Mouse (Mus musculus) spleen, postnatal 36 days (tissue): ENCODE results near the gene Ccpg1os.

Experiments used
- DNase-seq, 2 experiments: peaks; one replicate each; pipeline ENCODE4 v3.0.0; 2022; ENCODE audit warnings: low spot score in 2 of 2, mixed read lengths in 1 of 2

Ccpg1os gene

DNA sequence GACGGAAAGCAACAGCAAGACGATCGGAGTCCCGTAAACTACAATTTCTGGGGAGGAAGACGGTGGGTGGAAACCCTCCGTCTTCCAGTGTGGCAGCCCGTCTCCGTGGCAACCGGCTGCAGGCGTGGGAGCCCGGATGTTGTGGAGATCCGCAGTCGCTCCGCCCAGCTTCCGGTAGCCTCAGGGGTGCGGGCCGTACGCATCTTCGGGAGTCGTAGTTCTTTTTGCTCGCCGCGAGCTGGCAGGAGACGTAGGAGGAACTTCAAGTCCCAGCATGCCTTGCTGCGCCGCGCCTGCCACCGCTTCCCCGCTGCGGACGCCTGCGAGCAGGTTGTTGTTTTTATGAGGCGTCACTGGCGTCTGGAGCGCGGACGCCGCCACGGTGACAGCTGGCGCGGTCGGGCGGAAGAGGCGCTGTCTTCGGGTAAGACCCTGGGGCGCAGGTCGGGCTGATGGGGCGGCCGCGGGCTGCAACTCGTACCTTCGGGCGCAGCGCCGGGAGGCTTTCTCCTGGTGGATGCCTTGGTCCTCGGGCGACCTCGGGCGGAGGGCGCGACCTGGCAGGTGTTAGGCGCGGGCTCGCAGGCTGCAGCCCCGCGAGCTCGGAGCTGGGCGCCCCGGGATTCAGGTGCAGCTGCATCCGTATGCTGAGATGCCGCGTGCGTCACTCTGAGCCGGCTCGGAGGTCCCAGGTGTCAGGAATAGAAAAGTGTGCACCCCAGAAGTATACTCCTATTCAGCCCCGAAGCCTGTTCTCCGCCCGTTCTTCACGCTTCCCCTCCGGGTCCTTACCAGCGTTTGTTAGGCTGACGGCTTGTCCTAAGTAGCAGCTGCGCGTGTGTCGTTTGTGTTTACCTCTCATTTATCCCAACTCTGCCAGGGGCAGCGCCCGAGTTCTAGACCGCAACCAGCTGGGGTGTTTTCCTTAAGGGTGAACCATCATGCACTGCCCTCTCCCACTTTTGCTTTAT is at the start of gene Ccpg1os, which contains the start of gene Ccpg1:
Gene Ccpg1os (minus strand): TSS at position 133 of the 971 bp plus-strand sequence.
Gene Ccpg1 (plus strand): TSS at position 180 of the 971 bp plus-strand sequence.
- DNase-seq, result peak; percentile 97

DNA sequence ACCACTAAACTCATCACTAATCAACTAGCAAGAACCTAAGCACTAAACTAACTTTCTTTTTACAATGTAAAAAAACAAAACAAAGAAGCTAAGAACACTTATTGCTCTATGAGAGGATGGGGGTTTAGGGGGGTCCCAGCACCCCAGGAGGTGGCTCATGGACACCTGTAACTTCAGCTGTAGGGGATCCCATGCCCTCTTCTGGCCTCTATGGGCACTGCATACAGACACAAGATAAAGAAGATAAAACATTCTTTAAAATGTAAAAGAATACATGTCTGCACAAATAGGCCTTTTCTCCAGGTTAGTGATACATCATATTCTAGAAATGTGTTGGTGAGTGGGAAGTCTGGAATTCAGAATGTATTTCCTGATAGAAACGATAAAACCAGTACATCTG is 48.2 kb upstream of the Ccpg1os start:
- no peak for DNase-seq

DNA sequence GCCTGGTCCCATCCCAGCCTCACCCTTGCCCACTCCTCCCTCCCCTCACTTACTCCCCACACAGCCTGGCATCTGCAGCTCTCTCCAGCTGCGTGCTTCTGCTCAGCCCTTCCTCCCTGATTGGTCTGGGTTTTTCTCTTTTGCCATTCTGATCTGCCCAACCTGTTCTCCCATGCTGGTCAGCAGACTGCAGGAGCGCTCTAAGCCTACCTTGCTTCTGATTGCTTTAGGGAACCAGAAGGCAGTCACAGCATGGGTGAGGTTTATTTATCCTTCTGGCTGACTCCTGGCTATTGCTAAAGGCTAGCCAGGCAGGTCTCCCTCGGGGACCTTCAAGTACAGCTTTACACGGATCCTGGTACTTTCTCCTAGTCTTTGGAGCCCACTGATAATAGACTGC is 46.2 kb upstream of the Ccpg1os start:
- no peak for DNase-seq

DNA sequence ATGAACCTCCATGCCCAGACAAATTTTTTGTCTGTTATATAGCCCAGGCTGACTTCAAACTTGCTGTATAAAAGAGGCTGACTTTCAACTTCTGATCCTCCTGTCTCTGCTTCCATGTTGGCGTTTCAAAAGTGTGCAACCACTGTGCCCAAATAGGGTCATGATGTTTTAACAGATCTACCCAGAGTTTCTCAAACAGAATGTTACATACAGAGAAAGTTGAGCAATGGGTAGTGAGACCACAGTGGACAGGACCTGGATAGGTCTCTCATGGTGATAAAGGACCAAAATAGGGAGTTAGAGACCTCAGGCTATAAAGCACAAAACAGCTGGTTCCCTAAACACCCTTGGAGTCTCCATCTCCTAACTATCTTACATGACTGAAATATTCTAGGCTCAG is 45.3 kb upstream of the Ccpg1os start:
- no peak for DNase-seq

- DNase-seq, result no peak
These were observed 40.8 kb upstream of the Ccpg1os start for GRCm38 (mm10) chr9:73025818-73026636.

DNA sequence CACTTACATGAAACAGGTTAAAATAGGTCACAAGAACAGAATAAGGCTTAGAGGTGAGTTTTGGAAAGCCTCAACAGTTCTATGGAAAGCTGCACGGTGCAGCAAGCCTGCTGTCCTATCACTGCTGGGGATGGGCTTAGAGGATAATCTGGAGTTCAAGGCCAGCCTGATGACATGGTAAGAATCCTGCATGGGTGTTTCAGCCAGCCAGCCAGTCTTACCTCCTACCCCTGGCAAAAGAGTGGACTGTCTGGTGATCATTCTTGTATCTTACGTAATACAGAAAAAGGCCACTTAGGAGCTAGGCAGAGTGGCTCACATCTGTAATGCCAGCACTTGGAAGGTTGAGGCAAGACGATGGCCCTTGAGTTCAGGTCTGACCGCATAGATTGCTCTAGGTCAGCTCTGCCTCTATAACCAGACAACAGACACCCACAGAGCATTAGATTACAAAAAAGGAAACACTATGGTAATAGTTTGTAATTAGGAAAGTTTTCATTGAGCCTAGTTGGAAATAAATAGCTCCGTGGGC is 35.5 kb upstream of the Ccpg1os start:
- no peak for DNase-seq

GRCm38 (mm10) chr9:73019841-73020240 is 34.7 kb upstream of the Ccpg1os start:
- DNase-seq, result no peak

DNA sequence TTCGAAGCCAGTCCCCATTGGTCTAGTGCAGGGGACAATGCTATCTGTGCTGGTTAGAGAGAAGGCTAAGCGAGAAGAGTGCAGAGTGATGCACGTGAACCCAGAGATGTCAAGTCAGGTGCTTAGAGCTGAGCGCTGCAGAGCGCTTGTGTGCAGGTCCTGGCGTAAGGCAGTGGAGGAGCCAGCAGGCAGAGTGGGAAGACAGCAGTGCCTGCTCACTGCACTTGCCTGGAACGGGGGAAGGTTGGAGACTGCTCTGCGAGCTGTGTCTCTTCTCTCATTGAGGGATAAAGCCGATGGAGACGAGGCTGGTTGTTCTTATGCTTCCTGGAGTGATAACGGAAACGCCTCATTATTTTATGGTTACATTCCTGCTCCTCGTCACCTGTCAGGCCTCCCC is 29.5 kb upstream of the Ccpg1os start:
- DNase-seq, result no peak

DNA sequence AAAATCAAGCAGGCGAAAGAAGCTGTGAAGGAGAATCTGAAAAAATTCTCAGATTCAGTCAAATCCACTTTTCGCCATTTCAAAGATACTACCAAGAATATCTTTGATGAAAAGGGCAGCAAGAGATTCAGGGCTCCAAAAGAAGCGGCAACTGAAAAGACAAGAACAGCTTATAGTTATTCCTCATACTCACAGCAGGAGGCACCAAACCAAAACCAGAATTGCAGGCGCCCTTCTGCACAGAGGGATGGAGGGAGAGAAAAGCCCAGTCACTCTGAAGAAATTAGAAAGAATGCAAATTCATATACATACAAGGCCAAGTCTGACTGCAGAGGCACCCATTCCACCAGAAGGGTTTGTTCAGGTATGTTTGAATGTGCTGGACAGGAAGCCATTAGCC is 27.4 kb upstream of the Ccpg1os start:
- DNase-seq, result no peak

- no peak for DNase-seq
These were observed 23.2 kb upstream of the Ccpg1os start for GRCm38 (mm10) chr9:73008384-73008783.

DNA sequence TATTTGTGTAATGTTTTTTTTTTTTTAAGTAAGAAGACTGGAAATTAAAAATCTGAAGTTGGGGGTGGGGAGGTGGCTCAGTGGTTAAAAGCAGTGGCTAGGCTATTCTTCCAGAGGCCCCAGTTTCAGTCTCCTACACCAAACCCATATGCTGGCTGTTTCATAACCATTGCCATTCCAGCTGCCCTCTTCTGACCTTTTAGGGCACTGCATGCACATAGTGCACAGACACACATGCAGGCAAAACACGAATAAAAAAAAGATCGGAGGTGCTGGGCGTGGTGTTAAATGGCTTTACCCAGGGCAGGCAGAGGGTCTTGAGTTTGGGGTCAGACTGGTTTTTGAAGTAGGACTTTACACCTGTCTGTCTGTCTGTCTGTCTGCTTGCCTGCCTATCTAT is 21.0 kb upstream of the Ccpg1os start:
- no peak for DNase-seq

GRCm38 (mm10) chr9:73005106-73005505 is 19.9 kb upstream of the Ccpg1os start:
- no peak for DNase-seq

DNA sequence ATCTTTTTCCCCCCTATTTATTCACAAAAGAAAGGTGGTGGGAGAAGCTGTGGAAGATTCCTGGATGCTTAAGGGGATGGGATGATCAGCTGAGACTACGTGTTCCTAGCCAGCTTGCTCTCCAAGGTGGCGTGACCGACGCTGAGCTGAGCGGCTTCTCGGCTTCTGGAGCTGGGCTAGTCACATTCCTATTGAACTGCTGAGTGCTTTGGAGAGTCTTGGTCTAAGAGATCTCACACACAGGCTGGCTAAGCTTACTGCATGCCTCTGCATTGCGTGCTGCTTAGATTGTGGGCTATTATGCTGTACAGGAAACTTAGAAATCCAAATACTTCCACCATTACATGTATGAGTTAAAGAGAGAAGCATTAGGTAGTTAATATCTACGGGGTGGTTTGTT is 18.9 kb upstream of the Ccpg1os start:
- DNase-seq, result no peak

GRCm38 (mm10) chr9:73002177-73002576 is 17.0 kb upstream of the Ccpg1os start:
- DNase-seq, result no peak

DNA sequence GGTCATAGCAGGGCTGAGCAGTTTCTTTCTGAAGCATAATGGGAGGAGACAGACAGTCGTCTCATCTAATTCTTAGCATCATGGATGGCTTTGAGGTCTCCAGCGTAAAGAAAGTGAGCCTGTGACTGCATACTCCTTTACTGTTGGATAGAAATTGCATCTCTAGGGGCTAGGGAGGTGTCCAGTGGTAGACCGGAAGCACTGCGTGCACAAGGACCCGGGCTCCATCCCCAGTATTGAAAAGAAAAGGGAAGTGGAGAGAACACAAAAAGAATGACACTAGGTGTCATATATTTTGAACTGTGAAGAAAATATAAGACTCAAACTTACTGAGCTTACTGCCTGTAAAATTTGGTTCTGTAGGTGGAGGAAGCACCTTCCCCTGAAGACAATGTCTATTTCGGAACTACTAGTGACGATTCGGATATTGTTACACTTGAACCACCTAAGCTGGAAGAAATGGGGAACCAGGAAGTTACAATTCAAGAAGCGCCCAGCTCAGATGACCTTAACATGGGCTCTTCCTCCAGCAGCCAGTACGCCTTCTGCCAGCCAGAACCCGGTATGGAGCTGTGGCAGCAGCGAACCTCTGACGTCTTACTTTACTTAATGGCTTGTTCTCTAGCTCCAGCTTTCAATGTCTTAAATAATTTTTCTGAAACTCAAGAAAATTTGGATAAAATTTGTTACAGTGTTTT is 16.3 kb upstream of the Ccpg1os start:
- DNase-seq, result no peak

GRCm38 (mm10) chr9:73000487-73000886 is 15.3 kb upstream of the Ccpg1os start:
- DNase-seq, result no peak

DNA sequence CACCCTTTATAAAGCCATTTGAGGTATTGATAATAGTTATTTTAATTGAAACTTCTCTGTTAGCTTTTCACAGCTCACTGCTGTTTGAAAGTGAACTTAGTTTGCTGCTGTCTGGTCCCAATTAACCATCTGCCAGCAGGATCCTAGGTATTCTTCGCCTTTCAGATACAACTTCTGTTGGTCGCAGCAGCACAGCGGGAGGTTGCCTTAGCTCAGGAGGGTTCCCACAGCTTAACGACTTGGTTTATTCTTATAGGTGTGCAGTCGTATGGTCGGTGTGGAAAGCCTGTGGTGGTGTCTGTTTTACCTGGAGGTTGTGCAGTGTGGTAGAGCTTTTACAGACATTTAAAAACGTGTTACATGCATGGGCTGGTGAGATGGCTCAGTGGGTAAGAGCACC is 11.6 kb upstream of the Ccpg1os start:
- DNase-seq, result no peak

GRCm38 (mm10) chr9:72996167-72996566 is 11.0 kb upstream of the Ccpg1os start:
- DNase-seq, result no peak

GRCm38 (mm10) chr9:72992576-72992975 is 7.4 kb upstream of the Ccpg1os start:
- no peak for DNase-seq

- no peak for DNase-seq
These were observed 6.2 kb upstream of the Ccpg1os start for GRCm38 (mm10) chr9:72991420-72991819.

DNA sequence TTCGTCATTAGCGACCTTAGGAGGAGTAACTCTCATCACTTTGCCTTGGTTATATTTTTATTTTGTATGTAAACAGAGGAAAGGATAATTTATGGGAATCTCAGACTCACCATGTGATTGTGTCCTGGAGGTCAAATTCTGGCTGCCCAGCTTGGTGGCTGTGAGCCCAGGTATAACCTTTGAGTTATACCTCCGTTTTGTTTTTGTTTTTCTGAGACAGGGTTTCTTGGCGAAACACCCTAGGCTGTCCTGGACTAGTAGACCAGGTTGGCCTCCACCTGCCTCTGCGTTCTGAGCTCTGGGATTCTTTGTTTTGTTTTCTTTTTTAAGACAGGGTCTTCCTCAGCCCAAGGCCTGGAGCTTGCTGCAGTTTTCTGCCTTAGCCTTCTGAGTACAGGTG is 3.5 kb upstream of the Ccpg1os start:
- DNase-seq, result no peak

DNA sequence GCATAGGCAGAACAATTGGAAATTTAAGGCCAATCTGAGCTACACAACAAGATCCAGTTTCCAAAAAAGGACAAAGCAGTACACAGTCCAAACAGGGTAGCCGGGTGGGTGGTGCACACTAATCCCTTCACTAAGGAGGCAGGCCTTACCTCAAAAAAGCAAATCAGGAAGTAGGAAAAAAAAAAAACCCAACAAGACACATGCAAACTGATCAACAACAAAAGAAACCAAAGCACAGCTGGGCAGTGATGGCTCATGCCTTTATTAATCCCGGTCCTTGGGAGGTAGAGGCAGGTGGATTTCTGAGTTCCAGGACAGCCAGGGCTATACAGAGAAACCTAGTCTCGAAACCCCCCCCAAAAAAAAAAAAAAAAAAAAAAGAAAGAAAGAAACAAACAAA is 2.5 kb upstream of the Ccpg1os start:
- DNase-seq, result no peak
